Mouse (Mus musculus): ENCODE measurements around the gene Pabpn1.

DNA sequence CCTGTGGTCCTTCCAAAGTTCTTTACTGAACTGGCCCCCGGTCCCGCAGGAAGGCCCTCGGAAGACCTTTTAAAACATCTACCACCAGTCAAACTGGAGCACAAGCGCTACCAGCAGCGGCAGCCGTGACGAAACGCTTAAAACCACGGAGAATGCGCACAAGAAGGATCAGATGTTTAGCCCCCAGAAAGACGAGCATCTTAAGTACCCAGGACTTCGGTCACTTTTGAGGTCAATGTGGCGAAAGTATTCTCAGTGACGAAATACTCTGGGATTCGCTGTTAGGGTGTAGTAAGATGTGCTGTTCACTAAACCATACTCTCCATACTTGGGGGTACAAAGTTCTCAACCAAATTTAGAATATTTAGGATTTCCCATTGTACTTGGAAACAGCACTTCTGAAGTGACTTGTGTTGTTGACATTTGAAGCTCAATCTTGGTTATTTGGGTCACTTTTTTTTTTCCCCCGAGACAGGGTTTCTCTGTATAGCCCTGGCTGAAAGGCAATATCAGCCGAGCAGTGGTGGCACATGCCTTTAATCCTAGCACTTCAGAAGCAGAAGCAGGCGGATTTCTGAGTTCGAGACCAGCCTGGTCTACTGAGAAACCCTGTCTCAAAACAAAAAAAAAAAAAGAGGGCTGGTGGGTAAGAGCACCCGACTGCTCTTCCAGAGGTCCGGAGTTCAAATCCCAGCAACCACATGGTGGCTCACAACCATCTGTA lies 27.8 kb upstream of the Pabpn1 start:
- no peak for TF ChIP-seq CTCF (IDR thresholded peaks at IDR 0.05; ENCODE audit: borderline replicate concordance, insufficient read depth, low read length)
- TF ChIP-seq POLR2A (IDR thresholded peaks at IDR 0.05; ENCODE audit: low read depth, low read length): no peak
